Mouse (Mus musculus): ENCODE measurements around the gene Yaf2.
"Not testable (repeated sequence)": the region's sequence is repeated elsewhere in the genome, so short reads cannot be mapped to it uniquely, and the experiment has no call there.

The Yaf2 gene

DNA sequence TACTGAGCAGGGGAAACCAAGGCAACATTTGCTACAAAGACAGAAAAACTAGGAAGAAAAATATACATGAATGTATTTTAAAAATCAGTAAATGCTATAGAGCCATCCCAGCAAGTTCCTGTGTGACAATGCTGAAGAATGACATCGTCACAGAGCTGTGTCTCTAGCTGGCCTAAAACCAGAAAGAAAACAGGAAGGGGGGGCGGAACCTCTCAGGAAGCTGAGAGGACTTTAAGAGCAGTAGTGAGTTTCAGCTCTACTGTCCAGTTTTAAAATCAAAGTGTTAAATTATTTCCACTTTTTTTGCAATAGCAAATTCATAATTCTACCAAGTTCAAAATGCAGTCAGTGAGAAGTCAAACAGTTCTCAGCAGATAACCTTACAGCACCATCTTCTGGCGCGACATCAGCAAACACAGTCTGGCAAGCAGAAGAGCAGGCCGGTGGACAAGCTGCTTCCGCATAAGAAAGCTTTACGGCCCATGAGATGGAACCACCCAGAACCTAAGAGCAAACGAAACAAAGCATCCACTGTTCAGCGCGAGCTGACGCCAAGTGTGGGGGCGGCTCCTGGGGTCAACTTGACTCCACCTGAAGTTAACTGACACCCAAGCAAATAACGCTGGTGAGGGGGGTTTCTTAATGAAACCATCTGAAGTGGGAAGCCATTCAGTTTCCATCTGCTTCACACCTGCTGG is 85.0 kb downstream of the Yaf2 start:
- no peak for DNase-seq (ENCODE audit: low spot score)

GRCm38 (mm10) chr15:93243202-93243601 is 93.5 kb downstream of the Yaf2 start:
- no peak for DNase-seq (ENCODE audit: low spot score)

DNA sequence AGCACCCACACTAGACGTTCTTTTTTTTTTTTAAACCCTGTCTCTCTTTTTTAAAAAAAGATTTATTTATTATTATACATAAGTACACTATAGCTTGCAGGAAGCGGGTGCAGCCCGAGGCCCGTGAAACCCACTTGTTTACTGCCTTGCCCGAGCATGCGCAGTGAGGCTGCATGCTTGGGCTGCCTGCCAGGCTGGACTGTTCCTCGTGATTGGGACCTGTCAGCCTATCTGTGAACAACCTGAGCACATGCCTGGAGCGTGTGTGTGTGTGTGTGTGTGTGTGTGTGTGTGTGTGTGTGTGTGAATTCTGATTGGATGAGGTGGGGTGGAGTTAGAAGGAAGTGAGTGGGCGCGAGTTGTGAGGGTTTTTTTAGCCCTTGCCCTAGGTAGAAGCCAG is 100.3 kb downstream of the Yaf2 start:
- DNase-seq (ENCODE audit: low spot score), result not testable (repeated sequence)
